Mouse (Mus musculus): ENCODE results near the gene Lrrc8c. TPM values are rescaled to one million over a fixed set of nuclear protein-coding genes. Genes with fewer than 3 reads are reported as not detected.

Gene Lrrc8c
- total RNA-seq (2021) = 10 to 100 TPM in 1 of 2 experiments, 1 to 10 TPM in 1; 9.3 to 10.6 TPM
- long read RNA-seq, experiment 1, full-length matches to known transcripts = 9 of 9 reads
- long read RNA-seq, experiment 1, partial matches to known transcripts = 0 of 9 reads
- long read RNA-seq, experiment 1, other reads (novel, unspliced or antisense) = 0 of 9 reads
- long read RNA-seq, experiment 2, full-length matches to known transcripts = 5 of 5 reads
- long read RNA-seq, experiment 2, partial matches to known transcripts = 0 of 5 reads
- long read RNA-seq, experiment 2, other reads (novel, unspliced or antisense) = 0 of 5 reads

- peak; percentile 78 for DNase-seq (ENCODE audit: low spot score)
Observed at GRCm38 (mm10) chr5:105519096-105519975, at the start of gene Lrrc8c. Gene Lrrc8c (plus strand): TSS chr5:105519388.

GRCm38 (mm10) chr5:105472983-105473705 lies 46.0 kb upstream of the Lrrc8c start:
- DNase-seq (ENCODE audit: low spot score) = no peak

GRCm38 (mm10) chr5:105477527-105477926 lies 41.7 kb upstream of the Lrrc8c start:
- peak; percentile 47 for DNase-seq (ENCODE audit: low spot score)

GRCm38 (mm10) chr5:105479673-105480072 lies 39.5 kb upstream of the Lrrc8c start:
- DNase-seq (ENCODE audit: low spot score) = no peak

GRCm38 (mm10) chr5:105480561-105480960 lies 38.6 kb upstream of the Lrrc8c start:
- DNase-seq (ENCODE audit: low spot score) = no peak

GRCm38 (mm10) chr5:105483632-105484031 lies 35.6 kb upstream of the Lrrc8c start:
- no peak for DNase-seq (ENCODE audit: low spot score)

- DNase-seq (ENCODE audit: low spot score) = no peak
Observed at GRCm38 (mm10) chr5:105484247-105484646, 34.9 kb upstream of the Lrrc8c start.

GRCm38 (mm10) chr5:105484891-105485290 lies 34.3 kb upstream of the Lrrc8c start:
- no peak for DNase-seq (ENCODE audit: low spot score)

- DNase-seq (ENCODE audit: low spot score) = no peak
Observed at GRCm38 (mm10) chr5:105490211-105490610, 29.0 kb upstream of the Lrrc8c start.

- no peak for DNase-seq (ENCODE audit: low spot score)
Observed at GRCm38 (mm10) chr5:105491389-105491788, 27.8 kb upstream of the Lrrc8c start.

- no peak for DNase-seq (ENCODE audit: low spot score)
Observed at GRCm38 (mm10) chr5:105492367-105493246, 26.6 kb upstream of the Lrrc8c start.

- no peak for DNase-seq (ENCODE audit: low spot score)
Observed at GRCm38 (mm10) chr5:105493377-105493776, 25.8 kb upstream of the Lrrc8c start.

GRCm38 (mm10) chr5:105494246-105494917 lies 24.8 kb upstream of the Lrrc8c start:
- no peak for DNase-seq (ENCODE audit: low spot score)

GRCm38 (mm10) chr5:105494918-105495901 lies 24.0 kb upstream of the Lrrc8c start:
- DNase-seq (ENCODE audit: low spot score) = peak; percentile 79

- no peak for DNase-seq (ENCODE audit: low spot score)
Observed at GRCm38 (mm10) chr5:105496133-105496532, 23.1 kb upstream of the Lrrc8c start.

GRCm38 (mm10) chr5:105496586-105496985 lies 22.6 kb upstream of the Lrrc8c start:
- DNase-seq (ENCODE audit: low spot score) = no peak

- DNase-seq (ENCODE audit: low spot score) = no peak
Observed at GRCm38 (mm10) chr5:105498429-105499000, 20.7 kb upstream of the Lrrc8c start.

GRCm38 (mm10) chr5:105499396-105499795 lies 19.8 kb upstream of the Lrrc8c start:
- no peak for DNase-seq (ENCODE audit: low spot score)

Data from gastrocnemius, adult 18-20 months (tissue).